Mouse (Mus musculus) myocyte (in vitro differentiated cells): ENCODE measurements at regions not wholly inside any gene's neighbourhood (a gene's known extent, or its start where the extent isn't known, plus 50 kb on each side); places are given as distances from the start of the nearest gene placed in this dataset.

Experiments used
- E2F4 ChIP-seq: IDR thresholded peaks from one replicate; pipeline ENCODE4 v1.6.1; 2011; ENCODE audit warnings: mild to moderate bottlenecking, control low read depth, moderate library complexity; ENCODE audit not compliant: insufficient read depth
- MYOG ChIP-seq, 3 experiments: IDR thresholded peaks; one replicate each; pipeline ENCODE4 v1.6.1; 2011; ENCODE audit warnings: control low read depth in 2 of 3, low read depth in 2 of 3, mild to moderate bottlenecking in 2 of 3; ENCODE audit not compliant: insufficient read length in 2 of 3, control insufficient read depth in 1 of 3, insufficient read depth in 1 of 3
- POLR2A ChIP-seq: IDR thresholded peaks from one replicate; pipeline ENCODE4 v1.6.1; 2011; ENCODE audit warnings: low read depth, mild to moderate bottlenecking, control low read depth, moderate library complexity; ENCODE audit not compliant: insufficient read length

DNA sequence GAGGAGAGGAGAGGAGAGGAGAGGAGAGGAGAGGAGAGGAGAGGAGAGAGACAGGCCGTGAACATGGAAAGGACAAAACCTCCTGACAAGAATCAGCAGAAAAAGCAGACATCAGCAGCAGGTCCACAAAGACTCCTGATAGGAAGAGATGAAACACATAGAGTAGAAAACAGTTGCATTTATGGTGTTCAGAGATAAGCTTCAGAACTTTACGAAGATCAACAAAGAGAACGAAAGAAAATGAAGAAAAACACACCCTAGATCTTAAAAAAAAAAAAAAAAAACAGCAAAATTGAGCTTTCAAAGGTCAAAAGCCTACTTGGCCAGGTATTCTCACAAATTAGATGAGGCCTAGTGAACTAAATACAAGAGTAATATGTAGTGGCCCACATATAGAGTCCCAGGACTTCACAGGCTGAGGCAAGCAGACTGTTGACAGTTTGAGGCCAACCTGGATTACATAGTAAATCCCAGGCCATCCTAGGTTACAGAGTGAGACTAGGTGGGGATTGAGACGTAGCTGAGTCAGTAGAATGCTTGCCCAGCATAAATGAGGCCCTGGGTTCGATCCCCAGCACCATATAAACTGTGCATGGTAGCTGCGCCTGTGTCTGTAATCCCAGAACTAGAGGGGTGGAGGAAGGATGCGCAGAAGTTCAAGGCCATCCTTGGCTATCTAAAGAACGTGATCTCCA lies 111.6 kb upstream of the Klf3 start:
- TF ChIP-seq POLR2A (no peak), MYOG (IDR thresholded peaks at IDR 0.05; ENCODE audit: control insufficient read depth in 1 of 3, insufficient read depth in 1 of 3, insufficient read length in 2 of 3, low read depth in 2 of 3) (no peak), E2F4 (no peak)
